Mouse (Mus musculus) MEL (cell line): ENCODE results near the gene Ptprj.

Source experiments
- CTCF ChIP-seq, 3 experiments: IDR thresholded peaks in 2 of 3; conservative IDR thresholded peaks in 1 of 3; 2 replicates each; pipeline ENCODE4 v1.5.1; 2011 to 2012; ENCODE audit warnings: low read length in 3 of 3, low read depth in 2 of 3, mild to moderate bottlenecking in 2 of 3, improper control_type of control experiment in 1 of 3, inconsistent platforms in 1 of 3, mixed read lengths in 1 of 3, moderate library complexity in 1 of 3; ENCODE audit not compliant: control insufficient read depth in 1 of 3, insufficient read depth in 1 of 3, poor library complexity in 1 of 3, severe bottlenecking in 1 of 3
- GATA1 ChIP-seq: IDR thresholded peaks from 2 replicates; pipeline ENCODE4 v1.6.1; 2011; ENCODE audit warnings: low read depth, low read length, improper control_type of control experiment

GRCm38 (mm10) chr2:90624339-90624738 lies 43.9 kb upstream of the Ptprj start:
- TF ChIP-seq CTCF (IDR thresholded peaks at IDR 0.05 in 2 of 3, conservative IDR thresholded peaks at IDR 0.05 in 1 of 3; ENCODE audit: control insufficient read depth in 1 of 3, insufficient read depth in 1 of 3, low read depth in 2 of 3, low read length in 3 of 3, poor library complexity in 1 of 3, severe bottlenecking in 1 of 3) (no peak), GATA1 (no peak)
